Mouse (Mus musculus) bone marrow, adult 2 months (tissue): ENCODE measurements at regions not wholly inside any gene's neighbourhood (a gene's known extent, or its start where the extent isn't known, plus 50 kb on each side); places are given as distances from the start of the nearest gene placed in this dataset.

Experiments used
- CTCF ChIP-seq: fragments of 200-500 bp; IDR thresholded peaks from 2 replicates; pipeline ENCODE4 v1.5.1; 2011; ENCODE audit warnings: low read length, control low read depth; ENCODE audit not compliant: control insufficient read depth, insufficient read depth
- POLR2A ChIP-seq: fragments of 200-500 bp; IDR thresholded peaks from 2 replicates; pipeline ENCODE4 v1.6.1; 2011; ENCODE audit warnings: low read depth, mild to moderate bottlenecking, control low read depth, low read length, borderline replicate concordance; ENCODE audit not compliant: control insufficient read depth

GRCm38 (mm10) chr19:44683191-44683590 is 72.7 kb upstream of the Pax2 start:
- no peak for TF ChIP-seq CTCF
- no peak for TF ChIP-seq POLR2A
